Mouse (Mus musculus): ENCODE measurements around the gene Gnaq.
A peak's percentile ranks its signal among the peaks of the same experiment; 100 is the strongest.
"Not testable (repeated sequence)": the region's sequence is repeated elsewhere in the genome, so short reads cannot be mapped to it uniquely, and the experiment has no call there.

Gnaq gene

DNA sequence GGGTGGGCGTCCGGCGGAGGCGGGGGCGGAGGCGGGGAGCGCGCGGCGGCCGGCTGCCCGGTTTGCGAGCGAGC, at the start of gene Gnaq:
TSS of gene Gnaq (plus strand) at position 41 of the 74 bp plus-strand sequence.
- DNase-seq = no peak

DNA sequence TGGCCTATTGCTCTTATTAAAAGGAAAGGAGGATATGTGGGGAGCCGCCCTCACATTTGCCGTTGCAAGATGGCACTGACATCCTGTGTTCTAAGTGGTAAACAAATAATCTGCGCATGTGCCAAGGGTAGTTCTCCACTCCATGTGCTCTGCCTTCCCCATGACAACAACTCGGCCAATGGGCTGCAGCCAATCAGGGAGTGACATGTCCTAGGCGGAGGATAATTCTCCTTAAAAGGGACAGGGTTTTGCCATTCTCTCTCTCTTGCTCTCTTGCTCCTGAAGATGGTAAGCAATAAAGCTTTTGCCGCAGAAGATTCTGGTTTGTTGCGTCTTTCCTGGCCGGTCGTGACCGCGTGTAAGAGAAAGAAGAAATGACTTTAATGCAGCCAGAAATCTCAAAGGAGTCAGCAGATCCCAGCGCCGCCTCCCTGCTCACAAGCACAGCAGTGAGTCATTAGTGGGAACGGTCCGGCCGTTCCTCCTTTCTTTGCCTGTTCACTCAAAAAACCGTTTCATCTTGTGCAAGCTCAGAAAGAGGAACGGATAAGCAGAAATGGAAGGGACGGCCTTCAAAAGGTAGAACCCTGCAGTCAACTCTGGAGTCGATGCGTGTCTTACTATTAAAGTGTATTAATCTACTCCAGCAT, 48.5 kb upstream of the Gnaq start:
- not testable (repeated sequence) for DNase-seq

DNA sequence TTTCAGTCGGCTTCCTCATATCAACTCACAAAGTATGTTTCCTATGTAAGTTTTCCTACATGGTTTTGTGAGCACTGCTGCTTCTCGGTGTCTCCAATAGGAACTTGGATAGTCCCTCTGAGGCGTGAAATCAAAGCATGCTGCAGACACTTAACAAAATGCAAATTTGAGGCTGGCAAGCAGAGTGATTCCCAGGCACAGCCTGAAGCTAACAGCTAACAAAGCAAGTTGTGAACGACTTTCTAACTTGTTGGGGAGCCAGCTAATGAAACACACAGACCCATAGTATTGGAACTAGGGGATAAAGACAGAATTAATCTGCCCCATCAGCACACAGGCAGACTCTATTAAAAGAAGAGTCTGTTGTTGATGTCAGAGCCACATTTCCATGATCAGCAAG, 47.4 kb upstream of the Gnaq start:
- no peak for DNase-seq

DNA sequence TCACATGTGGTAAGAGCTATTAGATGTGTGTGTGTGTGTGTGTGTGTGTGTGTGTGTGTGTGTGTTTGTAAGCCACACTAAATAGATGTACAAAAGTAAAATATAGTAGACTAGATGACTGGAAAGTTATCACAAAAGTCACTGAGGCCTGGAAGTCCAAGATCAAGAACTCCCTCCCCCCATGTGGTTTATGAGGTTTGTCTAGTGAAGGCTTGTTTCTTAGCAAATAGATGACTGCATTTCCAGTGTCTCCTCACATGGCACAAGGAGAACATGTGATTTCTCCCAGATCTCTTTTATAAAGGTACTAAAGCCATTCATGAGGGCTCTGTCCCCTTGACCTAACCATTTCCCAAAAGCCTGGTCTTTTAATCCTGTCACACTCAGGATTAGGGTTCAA, 46.5 kb upstream of the Gnaq start:
- no peak for DNase-seq

DNA sequence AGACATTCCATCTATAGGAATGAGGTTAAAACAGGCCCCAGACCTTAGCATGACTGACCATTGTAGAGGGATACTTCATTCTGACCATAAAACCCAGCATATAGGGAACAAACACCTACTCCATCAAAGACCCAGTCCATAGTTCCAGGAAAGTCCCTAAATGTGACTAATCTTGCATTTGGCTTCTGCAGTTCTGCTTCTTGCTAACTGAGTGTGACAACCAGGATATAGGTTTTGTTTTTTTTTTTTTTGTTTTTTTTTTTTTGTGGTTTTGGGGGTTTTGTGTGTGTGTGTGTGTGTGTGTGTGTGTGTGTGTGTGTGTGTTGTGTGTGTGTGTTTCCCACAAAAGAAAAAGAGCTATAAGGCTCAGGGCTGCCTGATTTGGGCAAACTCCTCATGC, 46.0 kb upstream of the Gnaq start:
- no peak for DNase-seq

DNA sequence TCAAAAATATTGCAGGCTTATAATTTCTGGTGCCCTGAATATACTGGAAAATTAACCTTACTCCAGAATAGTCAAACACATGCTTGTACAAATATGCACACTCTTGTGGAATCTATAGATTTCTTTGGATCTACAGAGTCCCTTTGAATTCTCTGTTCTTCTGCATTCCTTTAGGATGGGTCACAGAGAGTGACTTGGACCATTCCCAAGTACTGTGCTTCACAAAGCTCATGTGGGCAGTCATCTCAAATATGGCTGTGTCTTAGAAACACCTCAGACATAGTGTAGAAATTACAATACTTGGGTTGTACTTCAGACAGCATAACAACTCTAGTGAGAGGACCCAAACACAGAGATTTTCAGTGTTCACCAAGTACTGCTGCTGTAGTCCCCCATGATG, 45.2 kb upstream of the Gnaq start:
- no peak for DNase-seq

DNA sequence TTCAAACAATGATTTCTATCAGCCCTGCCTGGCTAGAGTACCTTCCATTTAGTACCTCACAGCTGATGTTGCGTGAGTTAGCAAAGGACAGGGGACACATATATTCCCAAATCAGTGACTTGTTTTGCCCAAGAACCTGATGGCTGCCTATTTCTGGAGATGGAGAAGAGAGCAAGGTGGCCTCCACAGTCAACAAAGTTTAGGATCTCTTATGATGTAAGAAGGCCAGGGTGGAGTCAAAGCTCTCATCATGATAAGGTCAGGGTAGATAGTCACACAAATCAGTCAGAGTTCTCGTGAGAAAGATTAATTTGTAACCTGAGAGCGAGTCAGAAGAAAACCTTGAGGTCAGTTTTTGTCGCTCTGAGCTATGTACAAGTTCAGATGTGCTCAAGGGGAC, 39.0 kb upstream of the Gnaq start:
- DNase-seq = no peak

DNA sequence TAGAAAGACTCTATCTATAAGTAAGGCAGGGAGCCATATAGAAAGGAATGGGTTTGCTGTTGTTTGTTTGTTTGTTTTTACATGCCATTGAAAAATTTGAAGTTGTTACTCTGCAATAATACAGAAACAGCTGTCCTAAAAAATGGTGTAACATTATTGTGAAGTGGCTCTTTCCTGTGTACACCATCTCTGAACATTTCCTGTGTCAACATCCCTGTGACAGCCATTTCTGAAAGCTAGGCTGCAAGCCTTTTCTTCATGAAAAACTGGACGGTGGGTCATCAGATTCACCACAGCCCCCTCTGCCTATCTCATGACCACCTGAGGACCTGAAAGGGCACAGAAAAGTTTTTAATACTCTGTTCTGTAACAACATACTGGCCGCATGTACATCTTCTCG, 22.7 kb upstream of the Gnaq start:
- DNase-seq = no peak

DNA sequence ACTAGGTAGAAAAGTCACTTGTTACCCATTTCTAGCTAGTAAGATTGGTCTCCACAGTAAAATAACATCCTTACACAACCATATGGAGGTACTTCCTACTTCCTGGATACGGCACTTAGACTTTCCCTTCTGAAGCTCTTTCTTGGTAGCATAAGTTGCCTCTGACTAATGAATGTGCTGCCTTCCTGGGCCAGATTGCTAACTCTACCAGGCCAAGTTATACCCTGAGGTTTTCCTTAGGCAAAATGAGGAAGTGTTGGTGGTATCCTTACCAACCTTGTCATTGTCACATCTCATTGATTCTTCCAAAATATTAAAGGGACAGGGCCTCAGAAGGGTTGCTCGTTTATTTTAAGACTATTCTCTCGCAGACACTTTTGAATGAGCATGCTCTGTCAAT, 22.0 kb upstream of the Gnaq start:
- no peak for DNase-seq

DNA sequence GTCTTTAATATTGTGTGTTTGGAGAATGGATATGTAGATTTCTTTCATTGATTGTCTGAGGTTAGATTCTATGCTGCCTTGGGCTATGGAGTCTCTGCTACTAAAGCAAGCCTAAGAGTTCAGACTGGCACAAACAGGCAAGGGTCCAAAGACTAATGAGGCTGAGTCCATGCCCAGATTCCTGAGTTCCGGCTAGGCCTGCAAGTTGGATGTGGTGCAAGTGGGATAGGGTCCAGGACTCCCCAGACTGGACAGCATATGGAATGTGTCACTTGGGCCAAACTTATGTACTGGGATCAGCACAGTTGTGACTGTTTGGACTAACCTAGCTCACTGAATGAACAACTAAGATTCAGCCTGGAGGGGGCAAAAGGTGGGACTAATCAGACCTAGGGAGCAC, 19.3 kb upstream of the Gnaq start:
- no peak for DNase-seq

DNA sequence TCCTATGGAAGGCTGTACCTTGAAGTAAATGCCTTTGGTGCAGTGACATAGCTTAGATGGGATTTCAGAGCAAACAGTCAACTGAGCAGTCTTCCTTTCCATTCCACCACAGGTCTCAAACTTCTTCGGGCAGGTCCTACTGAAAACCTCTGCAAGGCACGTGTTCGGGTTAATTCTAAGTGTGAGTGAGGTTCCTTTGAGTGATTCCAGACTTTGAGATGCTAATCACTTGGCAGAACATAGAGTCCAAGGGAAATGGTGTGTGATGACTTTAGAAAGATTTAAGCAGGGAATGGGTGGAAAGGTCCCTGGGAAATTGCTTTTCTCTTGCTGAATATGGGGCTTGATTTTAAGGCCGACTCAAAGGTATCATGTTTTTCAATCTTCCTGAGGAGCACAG, 14.2 kb upstream of the Gnaq start:
- DNase-seq = no peak

DNA sequence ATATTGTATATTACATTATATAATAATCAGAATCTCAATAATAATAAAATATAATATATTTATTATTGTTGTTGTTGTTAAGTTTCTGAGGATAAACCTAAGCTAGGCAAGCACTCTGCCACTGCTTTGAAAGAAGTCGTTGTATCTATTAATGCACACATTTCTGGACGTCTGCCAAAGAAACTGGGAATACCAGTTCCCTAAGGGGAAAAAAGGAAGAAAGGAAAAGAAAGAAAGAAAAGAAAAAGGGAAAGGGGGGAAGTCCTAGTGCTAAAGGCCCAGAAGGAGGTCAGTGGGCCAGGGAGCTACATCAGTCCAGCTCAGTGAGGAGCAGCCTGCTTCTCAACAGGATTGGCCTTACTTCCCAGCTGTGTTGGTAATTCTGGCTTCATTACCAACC, 11.3 kb upstream of the Gnaq start:
- DNase-seq = no peak

DNA sequence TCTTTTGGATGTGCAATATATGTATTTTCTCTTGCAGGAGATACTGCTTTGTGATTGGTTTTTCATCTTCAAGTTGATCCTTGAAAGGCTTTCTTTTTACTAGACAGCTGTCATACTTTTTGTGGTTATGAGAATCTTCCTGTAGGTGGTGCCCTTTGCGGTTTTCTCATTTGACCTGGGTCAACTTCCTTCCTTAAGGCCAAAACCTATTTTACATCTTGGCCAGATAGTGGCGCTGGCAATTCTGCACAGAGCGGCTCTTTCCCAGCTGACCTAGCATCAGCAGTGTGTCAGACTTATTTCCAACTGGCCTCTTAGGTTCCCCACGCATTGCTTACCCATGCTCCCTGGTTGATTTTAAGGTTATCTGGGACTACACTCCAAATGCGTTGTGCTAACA, 3.9 kb upstream of the Gnaq start:
- DNase-seq = peak; percentile 37

DNA sequence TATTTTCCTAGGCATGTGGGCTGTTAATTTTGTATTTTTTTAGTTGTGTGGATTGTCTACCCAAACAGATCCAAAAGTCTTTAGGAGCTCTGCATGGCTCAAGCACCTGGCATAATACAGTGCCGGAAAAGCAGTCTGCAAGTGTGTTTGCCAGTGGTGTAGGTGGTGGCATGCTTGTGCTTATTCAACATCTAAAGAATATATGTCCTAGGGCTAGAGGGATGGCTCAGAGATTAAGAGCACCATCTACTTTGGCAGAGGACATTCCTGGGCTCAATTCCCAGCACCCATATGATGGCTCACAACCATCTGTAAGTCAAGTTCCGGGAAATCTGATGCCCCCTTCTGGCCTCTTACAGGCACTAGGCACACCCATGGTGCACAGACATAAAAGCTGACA, 3.5 kb upstream of the Gnaq start:
- DNase-seq = no peak

DNA sequence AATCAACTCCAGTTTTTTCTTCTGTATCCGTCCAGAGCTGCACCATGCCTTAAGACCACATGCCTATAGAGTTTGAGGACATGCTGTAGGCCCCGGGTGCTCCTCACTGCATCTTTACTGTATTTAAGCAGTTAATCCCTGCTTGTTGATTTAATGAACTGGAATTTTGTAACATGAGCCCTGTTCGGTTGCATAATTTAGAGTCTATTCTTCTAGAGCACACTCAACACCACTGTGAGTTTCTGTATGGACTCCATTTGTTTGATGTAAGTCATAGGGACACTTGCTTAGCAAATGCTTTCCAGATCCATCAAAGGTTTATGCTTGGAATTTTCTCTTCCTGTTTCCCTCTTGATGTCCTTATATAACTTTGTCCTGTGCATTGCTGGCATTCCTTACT, 2.2 kb upstream of the Gnaq start:
- DNase-seq = no peak

DNA sequence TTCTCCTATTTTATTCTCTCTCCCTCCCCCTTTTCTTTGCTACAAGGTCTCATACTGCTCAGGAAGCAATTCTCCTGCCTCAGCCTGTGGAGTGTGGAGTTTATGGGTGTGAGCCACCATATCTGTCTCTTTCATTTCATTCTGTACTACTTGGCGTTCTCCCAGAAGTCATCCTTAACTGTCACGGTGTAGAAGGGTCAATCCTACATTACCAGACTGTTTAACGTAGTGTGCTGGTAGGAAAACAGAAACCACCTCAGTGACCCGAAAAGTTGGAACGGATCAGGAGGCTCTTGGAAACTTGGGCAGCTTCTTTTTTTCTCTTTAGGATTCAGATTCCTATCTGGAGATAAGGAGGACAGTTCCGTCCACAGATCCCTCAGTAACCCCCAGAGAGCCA, 800 bp upstream of the Gnaq start:
- DNase-seq = no peak

DNA sequence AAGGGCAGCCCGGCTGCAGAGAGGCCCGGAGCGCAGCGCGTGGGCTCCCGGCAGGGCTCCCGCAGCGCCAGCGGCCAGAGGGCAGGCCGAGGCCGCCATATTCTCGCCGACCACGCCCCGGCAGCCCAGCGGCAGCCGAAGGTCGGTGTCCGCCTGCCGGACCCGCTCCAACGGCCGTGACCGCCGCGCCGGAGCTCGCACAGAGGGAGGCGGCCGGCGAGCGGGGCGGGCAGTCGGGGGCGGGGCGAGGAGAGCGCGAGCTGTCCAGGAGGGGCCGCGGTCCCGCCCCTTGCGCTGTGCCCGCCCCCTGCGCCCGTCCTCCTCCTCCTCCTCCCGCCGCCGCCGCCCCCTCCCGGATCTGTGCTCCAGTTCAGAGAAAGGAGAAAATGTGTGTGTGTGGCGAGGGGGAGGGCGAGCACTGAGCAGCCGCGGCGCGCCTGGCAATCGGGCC, 266 bp upstream of the Gnaq start:
- DNase-seq = peak; percentile 95

DNA sequence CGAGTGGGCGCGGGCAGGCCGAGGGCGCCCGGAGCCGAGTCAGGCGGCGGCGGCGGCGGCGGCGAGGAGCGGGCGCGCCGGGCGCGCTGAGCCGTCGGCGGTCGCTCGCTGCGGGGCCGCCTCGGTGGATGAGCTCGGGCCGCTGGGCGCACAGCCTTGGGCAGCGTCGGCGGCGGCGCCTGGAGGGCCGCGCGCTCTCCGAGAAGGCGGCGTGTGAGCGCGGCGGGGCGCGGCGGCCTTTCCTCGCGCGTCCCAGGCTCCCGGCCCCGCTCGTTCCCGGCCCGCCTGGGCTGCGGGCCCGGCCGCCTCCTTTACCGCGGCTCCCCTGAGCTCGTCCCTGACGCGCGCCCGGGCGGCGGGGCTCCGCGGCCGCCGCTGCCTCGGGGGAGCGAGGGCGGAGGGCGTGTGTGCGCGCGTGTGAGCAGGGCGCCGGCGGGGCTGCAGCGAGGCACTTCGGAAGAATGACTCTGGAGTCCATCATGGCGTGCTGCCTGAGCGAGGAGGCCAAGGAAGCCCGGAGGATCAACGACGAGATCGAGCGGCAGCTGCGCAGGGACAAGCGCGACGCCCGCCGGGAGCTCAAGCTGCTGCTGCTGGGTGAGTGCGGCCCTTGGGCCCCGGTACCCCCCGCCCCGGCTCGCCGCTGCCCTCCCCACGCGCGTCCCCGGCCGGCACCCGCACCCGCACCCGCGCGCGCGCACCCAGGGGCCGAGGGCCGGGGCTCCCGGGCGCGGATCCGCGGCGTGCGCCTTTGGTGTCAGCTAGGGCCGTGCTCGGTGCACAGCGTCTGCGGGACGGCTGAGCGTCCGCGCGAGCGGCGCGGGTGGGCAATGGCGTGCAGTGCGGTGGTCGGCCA, 462 bp downstream of the Gnaq start:
- peak; percentile 88 for DNase-seq

DNA sequence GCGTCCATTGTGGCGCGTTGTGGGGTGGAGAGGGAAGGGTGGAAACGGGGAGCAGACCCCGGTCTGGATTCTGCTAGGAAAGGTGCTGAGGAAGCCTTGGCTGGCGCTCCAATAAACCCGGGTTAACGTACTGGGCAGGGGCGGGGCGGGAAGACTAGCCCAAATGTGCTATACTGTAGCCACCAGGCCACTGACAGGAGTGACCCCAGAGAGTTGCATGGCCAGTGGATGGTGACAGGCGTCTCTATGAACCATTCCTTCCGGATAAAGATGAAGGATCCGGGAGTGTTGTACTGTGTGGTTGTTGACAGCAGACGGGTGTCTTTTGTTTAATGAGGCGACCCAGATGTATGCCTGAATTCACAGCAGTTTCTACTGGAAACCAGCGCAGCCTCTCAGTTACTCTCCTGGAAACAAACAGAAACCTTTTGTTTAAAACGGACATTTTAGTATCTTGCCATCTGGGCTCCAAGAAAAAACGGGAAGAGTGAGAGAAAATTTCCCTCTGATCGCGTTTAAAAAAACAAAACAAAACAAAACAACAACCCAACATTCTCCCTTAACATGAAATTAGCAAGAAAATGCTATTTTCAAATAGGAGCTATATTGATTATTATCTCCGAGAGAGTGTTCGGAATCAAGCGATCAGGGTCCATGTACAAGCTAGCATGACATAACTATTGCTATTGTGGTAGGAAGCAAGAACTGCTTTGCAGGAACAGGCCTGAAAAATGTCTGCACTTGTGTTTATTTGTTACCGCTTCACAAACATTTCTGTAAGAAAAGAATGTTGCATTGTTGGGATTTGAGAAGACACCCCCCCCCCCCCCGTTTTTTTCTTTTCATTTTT, 1.3 kb downstream of the Gnaq start:
- peak; percentile 74 for DNase-seq

DNA sequence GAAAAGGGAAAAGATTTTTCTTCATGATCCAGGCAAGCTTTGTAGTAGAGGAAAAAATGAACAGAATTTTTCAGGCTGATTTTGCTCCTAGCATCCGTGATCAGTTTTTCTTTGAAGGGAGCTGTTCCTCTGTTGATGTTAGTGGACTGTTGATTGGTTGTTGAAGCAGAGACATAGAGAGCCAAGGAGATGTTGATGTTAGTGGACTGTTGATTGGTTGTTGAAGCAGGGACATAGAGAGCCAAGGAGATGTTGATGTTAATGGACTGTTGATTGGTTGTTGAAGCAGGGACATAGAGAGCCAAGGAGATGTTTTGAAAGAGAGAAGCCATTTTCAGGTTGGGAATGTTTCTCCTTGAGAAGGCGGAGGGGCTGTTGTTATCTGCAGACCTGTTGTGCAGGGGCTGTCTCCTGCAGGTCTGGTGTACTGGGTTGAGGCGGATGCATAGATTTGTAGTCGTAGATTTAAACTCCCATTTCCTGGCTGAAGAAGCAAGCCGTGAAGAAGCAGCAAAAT, 5.5 kb downstream of the Gnaq start:
- DNase-seq = no peak

DNA sequence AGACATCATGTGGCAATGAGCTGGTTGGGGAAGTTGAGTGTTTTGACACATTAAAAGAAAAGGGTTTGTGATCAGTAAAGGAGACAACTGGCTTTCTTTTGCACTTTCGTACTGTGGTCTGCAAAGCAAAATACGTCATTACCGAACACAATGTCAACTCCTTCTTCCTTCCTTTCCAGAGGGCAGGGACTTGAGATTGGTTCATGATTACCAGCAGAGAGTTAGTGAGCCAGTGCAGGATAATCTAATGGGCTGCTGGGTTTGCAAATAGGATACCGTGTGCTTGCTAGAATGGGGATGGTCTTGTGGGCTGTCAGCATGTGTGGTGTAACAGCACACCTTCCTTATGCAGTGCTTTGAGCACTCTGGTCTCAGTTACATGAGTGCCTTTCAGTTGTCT, 8.1 kb downstream of the Gnaq start:
- DNase-seq = no peak

DNA sequence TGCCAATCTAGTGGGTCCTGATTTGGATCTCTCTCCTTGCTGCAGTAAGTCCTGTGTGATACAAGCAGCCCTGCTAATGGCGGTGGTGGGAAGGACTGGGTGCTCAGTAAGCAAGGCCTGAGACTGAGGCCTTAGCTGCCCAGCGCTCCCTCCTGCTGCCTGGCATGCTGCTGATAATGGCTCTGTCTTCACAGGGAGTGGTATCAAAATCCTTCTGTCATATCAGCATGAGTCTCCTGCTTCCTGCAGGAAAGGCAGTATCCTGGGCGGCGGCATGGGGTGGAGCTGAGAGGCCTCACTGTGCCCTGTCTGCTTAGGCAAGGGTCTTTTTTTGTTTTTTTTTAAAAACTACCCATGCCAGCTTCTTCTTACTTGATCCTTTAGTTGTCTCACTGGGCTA, 9.2 kb downstream of the Gnaq start:
- DNase-seq = no peak

DNA sequence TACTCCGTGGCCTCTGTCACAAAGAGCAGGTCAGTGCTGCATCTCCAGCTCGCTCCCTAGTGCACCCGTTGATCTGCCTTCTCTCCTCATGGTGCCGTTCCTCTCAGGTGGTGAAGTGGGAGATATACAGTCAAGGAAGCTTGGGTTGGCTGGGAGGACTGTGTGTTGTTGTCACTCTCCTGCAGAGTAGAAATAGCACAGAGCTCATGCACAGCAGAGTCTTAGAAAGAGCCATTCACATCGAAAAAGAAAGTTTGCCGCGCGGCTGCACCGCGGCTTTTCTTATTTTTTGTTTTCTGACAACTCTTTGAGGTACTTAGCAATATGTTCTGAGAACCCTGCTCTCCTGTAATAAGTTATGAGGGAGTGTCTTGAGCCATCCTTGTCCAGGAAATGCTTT, 10.4 kb downstream of the Gnaq start:
- DNase-seq = no peak

DNA sequence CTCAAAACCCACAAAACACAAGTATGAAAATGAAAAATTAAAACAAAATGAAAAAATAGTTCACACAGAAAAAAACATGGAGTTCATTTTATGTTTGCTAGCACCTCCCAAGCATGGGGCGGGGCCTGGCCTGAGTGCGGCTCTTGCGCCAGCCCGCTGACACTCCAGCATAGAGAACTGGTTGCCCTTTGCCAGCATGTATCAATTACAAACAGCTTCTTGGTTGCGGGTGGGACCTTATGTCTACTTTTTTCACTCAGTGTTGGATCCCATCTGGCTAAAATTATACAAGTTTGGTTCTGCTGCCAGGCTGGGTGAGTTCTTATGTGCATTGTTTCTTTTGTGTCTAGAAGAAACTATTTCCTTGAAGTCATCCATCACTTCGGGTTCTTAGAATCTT, 14.8 kb downstream of the Gnaq start:
- no peak for DNase-seq
